Mouse (Mus musculus) MEL (cell line): Measurements from ENCODE around the gene Bbs12. TPM values are rescaled to one million over a fixed set of nuclear protein-coding genes. Genes with fewer than 3 reads are reported as not detected.

Experiments used
- DNase-seq: peaks from one replicate; pipeline ENCODE4 v3.0.0; 2011; ENCODE audit warnings: low read depth, low spot score
- H3K27ac ChIP-seq: 2 replicates; pipeline ENCODE4 v1.5.1; 2012; ENCODE audit warnings: low read depth, mild to moderate bottlenecking, control low read depth, low read length, moderate library complexity; ENCODE audit not compliant: control insufficient read depth
- H3K27me3 ChIP-seq, 2 experiments: fragments of 150-350 bp in 1 of 2; sonication (generic) in 1 of 2; 2 replicates each; pipeline ENCODE4 v1.6.1; 2012; ENCODE audit warnings: low read length in 2 of 2, mild to moderate bottlenecking in 2 of 2, improper control_type of control experiment in 1 of 2, moderate library complexity in 1 of 2; ENCODE audit not compliant: insufficient read depth in 2 of 2, control insufficient read depth in 1 of 2
- H3K36me3 ChIP-seq, 2 experiments: 2 replicates each; pipeline ENCODE4 v1.6.1; 2012 to 2014; ENCODE audit warnings: low read length in 2 of 2, improper control_type of control experiment in 1 of 2, inconsistent platforms in 1 of 2, mild to moderate bottlenecking in 1 of 2; ENCODE audit not compliant: insufficient read depth in 2 of 2, control insufficient read depth in 1 of 2
- H3K4me1 ChIP-seq, 2 experiments: fragments of 150-350 bp in 1 of 2; sonication (generic) in 1 of 2; 2 replicates each; pipeline ENCODE4 v1.6.1; 2012; ENCODE audit warnings: low read length in 2 of 2, improper control_type of control experiment in 1 of 2, mild to moderate bottlenecking in 1 of 2; ENCODE audit not compliant: insufficient read depth in 2 of 2, control insufficient read depth in 1 of 2
- H3K4me3 ChIP-seq, 2 experiments: fragments of 150-350 bp in 1 of 2; sonication (generic) in 1 of 2; 2 replicates each; pipeline ENCODE4 v1.5.1; 2012; ENCODE audit warnings: low read depth in 2 of 2, low read length in 2 of 2, mild to moderate bottlenecking in 2 of 2, moderate library complexity in 2 of 2, control low read depth in 1 of 2, improper control_type of control experiment in 1 of 2; ENCODE audit not compliant: control insufficient read depth in 1 of 2, insufficient read depth in 1 of 2
- H3K79me2 ChIP-seq: 2 replicates; pipeline ENCODE4 v1.6.1; 2012; ENCODE audit warnings: mild to moderate bottlenecking, low read length, moderate library complexity; ENCODE audit not compliant: control insufficient read depth, poor library complexity, insufficient read depth
- H3K9ac ChIP-seq: 2 replicates; pipeline ENCODE4 v1.6.1; 2012; ENCODE audit warnings: low read depth, mild to moderate bottlenecking, control low read depth, low read length, moderate library complexity; ENCODE audit not compliant: control insufficient read depth, poor library complexity, severe bottlenecking
- H3K9me3 ChIP-seq: fragments of 150-350 bp; sonication (generic); replicated peaks from 2 replicates; pipeline ENCODE4 v1.6.1; 2012; ENCODE audit warnings: mild to moderate bottlenecking, low read length, improper control_type of control experiment, moderate library complexity; ENCODE audit not compliant: insufficient read depth
- CHD1 ChIP-seq: IDR thresholded peaks from 2 replicates; pipeline ENCODE4 v1.6.1; 2012; ENCODE audit warnings: low read depth, mild to moderate bottlenecking, inconsistent platforms, low read length, improper control_type of control experiment
- CHD2 ChIP-seq: IDR thresholded peaks from 2 replicates; pipeline ENCODE4 v1.6.1; 2011; ENCODE audit warnings: low read length, improper control_type of control experiment
- CTCF ChIP-seq, 3 experiments: IDR thresholded peaks in 2 of 3; conservative IDR thresholded peaks in 1 of 3; 2 replicates each; pipeline ENCODE4 v1.5.1; 2011 to 2012; ENCODE audit warnings: low read length in 3 of 3, low read depth in 2 of 3, mild to moderate bottlenecking in 2 of 3, improper control_type of control experiment in 1 of 3, inconsistent platforms in 1 of 3, mixed read lengths in 1 of 3, moderate library complexity in 1 of 3; ENCODE audit not compliant: control insufficient read depth in 1 of 3, insufficient read depth in 1 of 3, poor library complexity in 1 of 3, severe bottlenecking in 1 of 3
- E2F4 ChIP-seq: IDR thresholded peaks from 2 replicates; pipeline ENCODE4 v1.6.1; 2011; ENCODE audit warnings: low read depth, low read length, improper control_type of control experiment, borderline replicate concordance
- ETS1 ChIP-seq: IDR thresholded peaks from 2 replicates; pipeline ENCODE4 v1.6.1; 2012; ENCODE audit warnings: low read depth, mild to moderate bottlenecking, inconsistent platforms, low read length, improper control_type of control experiment, moderate library complexity
- GABPA ChIP-seq: IDR thresholded peaks from 2 replicates; pipeline ENCODE4 v1.6.1; 2012; ENCODE audit warnings: low read depth, mild to moderate bottlenecking, inconsistent platforms, low read length, improper control_type of control experiment, moderate library complexity
- GATA1 ChIP-seq: IDR thresholded peaks from 2 replicates; pipeline ENCODE4 v1.6.1; 2011; ENCODE audit warnings: low read depth, low read length, improper control_type of control experiment
- HCFC1 ChIP-seq: IDR thresholded peaks from 2 replicates; pipeline ENCODE4 v1.6.1; 2012; ENCODE audit warnings: low read depth, mild to moderate bottlenecking, inconsistent platforms, low read length, improper control_type of control experiment, moderate library complexity
- JUND ChIP-seq: IDR thresholded peaks from 2 replicates; pipeline ENCODE4 v1.6.1; 2011; ENCODE audit warnings: low read depth, mild to moderate bottlenecking, improper control_type of control experiment, low read length
- MAFK ChIP-seq: IDR thresholded peaks from 2 replicates; pipeline ENCODE4 v1.6.1; 2011; ENCODE audit warnings: low read depth, mild to moderate bottlenecking, low read length, improper control_type of control experiment, borderline replicate concordance
- MAX ChIP-seq: IDR thresholded peaks from 2 replicates; pipeline ENCODE4 v1.6.1; 2011; ENCODE audit warnings: low read length, improper control_type of control experiment
- MAZ ChIP-seq: IDR thresholded peaks from 2 replicates; pipeline ENCODE4 v1.6.1; 2012; ENCODE audit warnings: low read depth, mild to moderate bottlenecking, inconsistent platforms, low read length, improper control_type of control experiment
- MXI1 ChIP-seq: IDR thresholded peaks from 2 replicates; pipeline ENCODE4 v1.6.1; 2011; ENCODE audit warnings: mild to moderate bottlenecking, low read depth, low read length, improper control_type of control experiment
- MYB ChIP-seq: IDR thresholded peaks from 2 replicates; pipeline ENCODE4 v1.6.1; 2011; ENCODE audit warnings: mild to moderate bottlenecking, low read depth, low read length, improper control_type of control experiment
- MYC ChIP-seq: IDR thresholded peaks from 2 replicates; pipeline ENCODE4 v1.6.1; 2011; ENCODE audit warnings: low read depth, mild to moderate bottlenecking, low read length, improper control_type of control experiment, moderate library complexity
- NELFE ChIP-seq: IDR thresholded peaks from 2 replicates; pipeline ENCODE4 v1.6.1; 2011; ENCODE audit warnings: low read depth, low read length, improper control_type of control experiment
- POLR2A ChIP-seq, 2 experiments: IDR thresholded peaks; 2 replicates each; pipeline ENCODE4 v1.6.1; 2011 to 2012; ENCODE audit warnings: low read length in 2 of 2, mild to moderate bottlenecking in 2 of 2, control low read depth in 1 of 2, improper control_type of control experiment in 1 of 2, low read depth in 1 of 2, moderate library complexity in 1 of 2; ENCODE audit not compliant: control insufficient read depth in 1 of 2, insufficient read depth in 1 of 2, poor library complexity in 1 of 2
- POLR2AphosphoS2 ChIP-seq: IDR thresholded peaks from 2 replicates; pipeline ENCODE4 v1.6.1; 2011; ENCODE audit warnings: low read length, improper control_type of control experiment
- POLR2AphosphoS5 ChIP-seq: IDR thresholded peaks from 2 replicates; pipeline ENCODE4 v1.6.1; 2012; ENCODE audit warnings: low read depth, borderline replicate concordance, mild to moderate bottlenecking, inconsistent platforms, low read length, moderate library complexity, mixed read lengths
- RAD21 ChIP-seq: IDR thresholded peaks from 2 replicates; pipeline ENCODE4 v1.6.1; 2011; ENCODE audit warnings: mild to moderate bottlenecking, low read depth, low read length, improper control_type of control experiment
- SMC3 ChIP-seq: IDR thresholded peaks from 2 replicates; pipeline ENCODE4 v1.6.1; 2011; ENCODE audit warnings: low read depth, low read length, improper control_type of control experiment
- TAL1 ChIP-seq: IDR thresholded peaks from 2 replicates; pipeline ENCODE4 v1.6.1; 2012; ENCODE audit warnings: mild to moderate bottlenecking, inconsistent platforms, low read length, moderate library complexity, mixed read lengths
- UBTF ChIP-seq: IDR thresholded peaks from 2 replicates; pipeline ENCODE4 v1.6.1; 2012; ENCODE audit warnings: low read depth, mild to moderate bottlenecking, inconsistent platforms, low read length, improper control_type of control experiment, moderate library complexity, borderline replicate concordance; ENCODE audit not compliant: insufficient read depth
- ZC3H11A ChIP-seq: IDR thresholded peaks from 2 replicates; pipeline ENCODE4 v1.6.1; 2012; ENCODE audit warnings: low read depth, mild to moderate bottlenecking, inconsistent platforms, low read length, improper control_type of control experiment
- ZMIZ1 ChIP-seq: IDR thresholded peaks from 2 replicates; pipeline ENCODE4 v1.6.1; 2012; ENCODE audit warnings: low read depth, mild to moderate bottlenecking, inconsistent platforms, low read length, improper control_type of control experiment, moderate library complexity
- ZNF384 ChIP-seq: IDR thresholded peaks from 2 replicates; pipeline ENCODE4 v1.6.1; 2012; ENCODE audit warnings: low read depth, mild to moderate bottlenecking, inconsistent platforms, low read length, improper control_type of control experiment
- polyA plus RNA-seq, 2 experiments: library from polyadenylated mRNA; stranded (reverse) in 1 of 2; unstranded in 1 of 2; fragments of >175 nt in 1 of 2; fragments of >200 nt in 1 of 2; gene quantifications; 2 replicates each; pipeline versions ENCODE4 v1.2.1 to v1.2.4; 2012; ENCODE audit warnings: low replicate concordance in 2 of 2, low read depth in 1 of 2; ENCODE audit not compliant: insufficient read length in 2 of 2, insufficient read depth in 1 of 2, missing spikeins in 1 of 2
- total RNA-seq: library from RNA; depleted of rRNA; stranded (reverse); fragments of 300-350 nt; gene quantifications from 2 replicates; pipeline ENCODE4 v1.2.3, GENCODE M21; 2012

Gene Bbs12
- total and polyA plus RNA-seq, 3 experiments = 5.7 to 7.1 TPM; not detected in 1

GRCm38 (mm10) chr3:37341110-37341509 is 28.8 kb downstream of the Bbs12 start:
- Histone ChIP-seq H3K4me3 (no peak overlapping the region), H3K36me3 (no peaks in the 10 kb centered on the region), H3K9me3 (no peaks in the 10 kb centered on the region), H3K27ac (no peak overlapping the region), H3K9ac (no peak overlapping the region), H3K79me2 (no peaks in the 10 kb centered on the region), H3K27me3 (no peaks in the 10 kb centered on the region), H3K4me1 (no peaks in the 10 kb centered on the region)
- peak; percentile 63 for DNase-seq
- no peak for TF ChIP-seq POLR2AphosphoS5
- TF ChIP-seq CHD1 = no peak
- TF ChIP-seq JUND = no peak
- TF ChIP-seq HCFC1 = no peak
- peak; percentile 36; the same call in 1 of the 2 replicates for TF ChIP-seq ZC3H11A
- peak; percentile 44 to 73 (median 67) for TF ChIP-seq CTCF (IDR thresholded peaks at IDR 0.05 in 2 of 3, conservative IDR thresholded peaks at IDR 0.05 in 1 of 3; ENCODE audit: control insufficient read depth in 1 of 3, insufficient read depth in 1 of 3, low read depth in 2 of 3, low read length in 3 of 3, poor library complexity in 1 of 3, severe bottlenecking in 1 of 3)
- peak; percentile 62 for TF ChIP-seq SMC3
- TF ChIP-seq MYC = no peak
- TF ChIP-seq ZMIZ1 = no peak
- no peak for TF ChIP-seq MAZ
- TF ChIP-seq MAFK = no peak
- TF ChIP-seq POLR2AphosphoS2 = no peak
- TF ChIP-seq ZNF384 = no peak
- no peak for TF ChIP-seq NELFE
- TF ChIP-seq MYB = no peak
- no peak for TF ChIP-seq MAX
- peak; percentile 57 for TF ChIP-seq RAD21
- no peak for TF ChIP-seq CHD2
- TF ChIP-seq E2F4 = no peak

GRCm38 (mm10) chr3:37342811-37343210 is 30.5 kb downstream of the Bbs12 start:
- H3K9me3 ChIP-seq = no peaks in the 10 kb centered on the region
- TF ChIP-seq ETS1 (no peak), MXI1 (no peak), RAD21 (no peak), CTCF (IDR thresholded peaks at IDR 0.05 in 2 of 3, conservative IDR thresholded peaks at IDR 0.05 in 1 of 3; ENCODE audit: control insufficient read depth in 1 of 3, insufficient read depth in 1 of 3, low read depth in 2 of 3, low read length in 3 of 3, poor library complexity in 1 of 3, severe bottlenecking in 1 of 3) (no peak), MYB (no peak), E2F4 (no peak), UBTF (no peak), MAX (no peak), ZMIZ1 (no peak), GATA1 (no peak), ZC3H11A (no peak), MAFK (no peak), TAL1 (no peak), JUND (no peak), POLR2AphosphoS5 (no peak), POLR2A (IDR thresholded peaks at IDR 0.05; ENCODE audit: control insufficient read depth in 1 of 2, insufficient read depth in 1 of 2, low read depth in 1 of 2, low read length in 2 of 2, poor library complexity in 1 of 2) (no peak), GABPA (no peak)
- no peak overlapping the region for H3K9ac ChIP-seq
- no peaks in the 10 kb centered on the region for H3K36me3 ChIP-seq
- H3K27me3 ChIP-seq = peaks cover under 1% of the 10 kb centered on the region in 2 experiments; a peak in 2 of 4 replicates
- no peak for DNase-seq
- no peaks in the 10 kb centered on the region for H3K79me2 ChIP-seq
- no peak overlapping the region for H3K4me3 ChIP-seq
- no peak overlapping the region for H3K27ac ChIP-seq
- H3K4me1 ChIP-seq = no peaks in the 10 kb centered on the region
